Mouse (Mus musculus) layer of hippocampus, adult 9-11 months (tissue): ENCODE measurements around the gene Clpx.
"Not testable (repeated sequence)": the region's sequence is repeated elsewhere in the genome, so short reads cannot be mapped to it uniquely, and the experiment has no call there.

ENCODE experiments used
- DNase-seq: peaks from one replicate; pipeline ENCODE4 v3.0.0; 2022

Clpx gene

DNA sequence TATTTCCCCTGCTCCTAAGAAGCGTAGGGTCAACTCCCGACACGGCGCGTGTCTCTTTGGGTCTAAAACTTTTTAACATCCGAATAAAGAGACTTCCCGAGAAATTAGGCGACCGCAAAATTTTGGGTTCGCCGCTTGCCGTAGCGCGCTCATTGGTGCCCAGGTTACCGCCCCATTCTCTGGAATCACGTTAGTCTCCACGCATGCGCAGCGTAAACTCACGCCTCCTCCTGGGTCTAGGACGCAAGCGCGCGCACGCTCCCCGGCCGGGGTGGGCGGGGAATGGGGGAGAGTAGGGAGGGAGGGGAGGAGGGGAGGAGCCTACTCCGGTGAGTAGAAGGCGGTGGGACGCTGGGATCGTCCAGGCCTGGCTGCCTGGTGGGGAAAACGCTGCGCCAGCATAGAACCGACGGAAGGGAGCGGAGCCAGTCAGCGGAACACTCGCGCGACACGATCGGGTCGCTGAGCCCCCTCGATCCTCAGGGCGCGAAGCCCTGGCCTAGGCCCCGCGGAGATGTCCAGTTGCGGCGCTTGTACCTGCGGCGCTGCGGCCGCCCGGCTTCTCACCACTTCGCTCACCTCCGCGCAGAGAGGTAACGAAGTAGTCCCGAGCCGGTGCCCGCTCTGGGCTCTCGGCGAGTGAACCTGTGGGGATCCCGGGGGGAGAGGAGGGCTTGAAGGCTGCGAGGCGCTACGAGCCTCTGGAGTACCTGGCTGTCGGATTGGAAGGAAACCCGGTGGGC lies at the start of gene Clpx:
Gene Clpx, plus strand, starts transcription at position 288 of the 743 bp plus-strand sequence.
- DNase-seq, result peak; percentile 97

DNA sequence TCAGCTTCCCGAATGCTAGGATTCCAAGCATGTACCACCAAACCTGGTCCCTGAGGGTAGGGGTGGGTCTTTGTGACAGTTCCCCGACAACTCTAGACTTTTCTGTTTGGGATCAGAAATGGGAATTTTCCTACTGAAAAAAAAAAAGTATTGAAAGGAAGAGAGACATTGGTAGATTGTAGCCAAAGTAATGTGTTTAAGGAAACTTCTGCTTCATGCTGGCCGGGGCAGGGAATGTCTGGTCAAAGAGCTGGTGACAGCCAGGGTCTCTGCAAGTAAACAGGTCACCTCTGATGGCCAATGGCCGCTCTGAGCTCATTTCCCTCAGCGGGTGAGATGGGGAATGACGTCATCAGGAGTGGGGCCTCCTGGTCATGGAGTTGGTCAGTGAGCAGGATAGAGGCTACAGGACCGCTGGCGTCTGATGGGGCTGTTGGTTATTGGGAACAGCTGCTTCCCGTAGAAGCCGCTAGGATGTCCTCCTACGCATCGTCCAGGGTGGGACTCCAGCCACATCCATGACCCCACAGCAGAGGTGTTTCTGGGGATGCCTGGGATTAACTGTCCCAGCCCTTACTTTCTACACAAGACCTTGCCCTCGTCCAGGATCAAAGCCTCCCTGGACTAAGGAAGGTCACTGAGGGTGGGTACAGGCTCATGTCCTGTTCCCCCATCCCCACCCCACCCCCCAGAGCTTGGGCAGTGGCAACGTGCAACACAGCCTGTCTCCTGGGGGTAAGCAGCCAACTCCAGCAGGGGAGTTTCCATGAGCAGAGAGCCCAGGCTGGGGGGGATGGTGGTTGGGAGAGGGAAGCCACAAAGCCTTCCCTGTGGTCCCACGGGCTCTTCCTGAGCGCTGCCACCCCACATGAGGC lies 46.3 kb upstream of the Clpx start:
- no peak for DNase-seq

DNA sequence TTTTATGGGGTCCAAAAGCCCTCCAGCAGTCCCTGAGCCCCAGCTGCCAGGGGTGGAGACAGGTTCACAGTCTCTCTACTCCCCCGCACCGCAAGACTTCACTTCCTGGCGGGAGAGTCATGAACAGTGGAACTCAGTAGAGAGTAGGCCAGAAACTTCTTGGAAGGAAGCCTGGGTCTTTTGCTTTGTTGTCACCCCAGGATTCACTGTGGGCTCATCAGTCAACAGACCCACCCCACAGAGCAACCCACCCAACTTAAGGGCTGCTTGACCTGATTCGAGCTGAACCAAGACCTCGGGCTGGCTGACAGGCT lies 45.7 kb upstream of the Clpx start:
- DNase-seq, result no peak

DNA sequence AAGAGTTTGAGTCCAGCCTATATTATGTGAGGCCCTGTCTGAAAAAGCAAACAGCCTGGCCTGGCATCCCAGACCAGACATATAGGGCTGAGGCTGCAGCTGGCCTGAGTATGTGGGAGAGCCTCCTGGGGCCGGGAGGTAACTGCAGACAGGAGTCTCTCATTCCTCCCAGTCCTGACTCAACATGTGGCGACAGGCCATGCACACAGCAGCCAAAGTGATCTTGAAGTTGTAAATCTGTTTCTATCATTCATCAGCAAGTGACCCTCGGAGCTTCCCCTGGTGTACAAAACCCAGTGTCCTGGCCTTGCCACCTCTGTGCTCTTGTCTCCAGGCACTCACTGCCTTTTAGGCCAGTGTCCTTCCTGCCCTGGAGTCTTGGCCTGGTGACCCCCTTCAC lies 42.0 kb upstream of the Clpx start:
- no peak for DNase-seq

DNA sequence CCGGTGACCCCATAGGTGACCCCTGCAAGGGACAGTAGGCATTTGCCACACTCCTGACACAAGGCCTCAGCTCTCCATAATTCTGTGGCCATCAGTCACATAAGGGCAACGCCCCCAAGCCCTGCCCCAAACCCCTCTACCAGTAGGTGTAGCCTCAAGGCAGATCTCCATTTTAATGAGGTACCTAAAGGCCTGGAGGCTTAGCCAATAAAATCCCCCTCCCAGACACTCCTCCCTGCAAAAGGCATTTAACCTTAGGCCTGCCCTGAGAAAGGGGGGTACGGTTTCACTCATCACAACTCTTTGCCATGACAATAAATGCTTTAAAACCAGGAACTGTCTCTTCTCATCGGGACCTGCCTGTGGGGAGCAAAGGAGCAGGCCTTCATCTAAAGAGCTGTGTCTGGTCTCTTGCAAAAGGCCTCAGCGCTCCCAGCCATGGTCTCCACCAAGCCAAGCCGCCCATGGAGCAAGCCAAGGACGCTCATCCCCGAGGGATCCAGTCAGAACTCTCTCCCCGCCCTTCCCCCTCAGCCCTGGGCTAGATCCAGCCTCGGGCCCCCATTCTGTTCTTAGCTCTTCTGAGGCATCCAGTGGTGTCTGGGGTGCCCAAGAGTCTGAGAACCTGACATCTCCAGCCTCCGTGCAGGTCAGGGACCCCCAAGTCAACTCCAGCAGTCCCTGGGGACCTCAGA lies 38.0 kb upstream of the Clpx start:
- DNase-seq, result no peak

DNA sequence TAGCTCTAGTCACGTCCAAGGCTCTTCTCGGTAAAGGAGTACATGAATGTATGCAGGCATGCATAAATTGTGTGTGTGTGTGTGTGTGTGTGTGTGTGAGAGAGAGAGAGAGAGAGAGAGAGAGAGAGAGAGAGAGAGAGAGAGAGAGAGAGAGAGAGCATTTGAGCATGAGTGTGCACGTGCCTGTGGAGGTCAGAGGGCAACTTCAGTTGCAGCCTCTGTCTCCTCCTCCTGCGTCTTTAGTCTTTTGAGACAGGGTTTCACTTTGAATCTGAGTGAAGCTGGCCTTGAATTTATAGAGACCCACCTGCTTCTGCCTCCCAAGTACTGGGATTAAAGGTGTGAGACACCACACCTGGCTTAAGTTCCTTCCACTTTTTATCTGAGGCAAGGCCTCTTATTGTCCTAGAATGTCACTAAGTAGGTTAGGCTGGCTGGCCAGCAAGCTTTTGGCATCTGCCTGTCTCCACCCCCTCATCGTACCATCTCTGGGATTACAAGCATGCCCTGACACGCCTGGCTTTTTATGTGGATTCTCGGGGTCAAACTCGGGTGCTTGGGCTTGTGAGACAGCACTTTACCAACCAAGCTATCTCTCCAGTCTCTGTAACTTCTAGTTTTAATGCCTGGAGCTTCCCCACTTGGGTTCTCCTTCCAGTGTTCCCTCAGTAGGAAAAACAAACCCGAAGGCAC lies 36.7 kb upstream of the Clpx start:
- no peak for DNase-seq

DNA sequence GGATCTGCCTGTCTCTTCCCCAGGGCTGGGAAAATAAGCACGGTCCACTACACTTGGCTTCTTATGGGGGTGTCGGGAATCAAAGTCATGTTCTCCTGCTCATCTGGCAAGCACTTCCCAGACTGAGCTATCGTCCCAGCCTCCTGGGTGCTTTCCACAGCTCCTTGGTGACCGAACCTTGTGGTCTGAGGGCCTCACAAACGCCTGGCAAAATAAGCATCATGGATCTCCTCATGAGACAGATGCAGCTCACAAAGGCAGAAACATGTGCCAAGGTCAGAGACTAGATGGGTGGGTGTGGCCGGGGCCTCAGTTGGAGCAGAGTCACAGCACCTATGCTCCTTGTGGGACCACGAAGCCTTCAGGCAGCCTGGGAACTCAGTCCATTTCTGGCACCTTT lies 34.7 kb upstream of the Clpx start:
- DNase-seq, result no peak

DNA sequence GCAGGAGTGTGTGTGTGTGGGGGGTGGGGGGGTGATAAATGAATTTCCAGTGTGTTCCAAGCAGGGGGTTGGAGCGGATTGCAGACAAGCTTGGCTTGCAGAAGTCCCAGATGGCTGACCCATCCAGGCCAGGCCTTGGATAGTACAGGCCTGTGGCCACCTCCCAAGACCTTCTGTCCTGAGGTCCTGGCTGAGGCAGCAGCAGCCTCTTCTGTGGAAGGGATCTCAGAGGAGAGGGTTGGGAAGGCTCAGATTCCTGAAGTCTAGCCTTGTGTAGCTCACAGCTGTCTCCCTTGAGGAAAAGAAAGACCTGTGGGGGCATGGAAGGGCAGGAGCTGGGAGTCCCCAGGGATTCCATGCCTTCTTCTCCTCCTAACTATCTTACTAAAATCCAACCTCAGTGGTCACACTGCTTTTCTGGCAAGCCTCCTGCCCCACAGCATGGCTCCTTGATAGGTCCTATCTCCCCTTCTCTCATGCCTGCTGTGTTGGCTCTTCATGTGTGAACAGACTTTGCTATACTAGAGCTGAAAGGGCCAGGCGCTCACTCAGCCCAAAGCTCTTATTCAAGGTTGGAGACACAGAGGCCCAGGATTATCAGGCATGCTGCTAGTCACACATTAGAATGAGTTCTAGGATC lies 32.3 kb upstream of the Clpx start:
- DNase-seq, result no peak

DNA sequence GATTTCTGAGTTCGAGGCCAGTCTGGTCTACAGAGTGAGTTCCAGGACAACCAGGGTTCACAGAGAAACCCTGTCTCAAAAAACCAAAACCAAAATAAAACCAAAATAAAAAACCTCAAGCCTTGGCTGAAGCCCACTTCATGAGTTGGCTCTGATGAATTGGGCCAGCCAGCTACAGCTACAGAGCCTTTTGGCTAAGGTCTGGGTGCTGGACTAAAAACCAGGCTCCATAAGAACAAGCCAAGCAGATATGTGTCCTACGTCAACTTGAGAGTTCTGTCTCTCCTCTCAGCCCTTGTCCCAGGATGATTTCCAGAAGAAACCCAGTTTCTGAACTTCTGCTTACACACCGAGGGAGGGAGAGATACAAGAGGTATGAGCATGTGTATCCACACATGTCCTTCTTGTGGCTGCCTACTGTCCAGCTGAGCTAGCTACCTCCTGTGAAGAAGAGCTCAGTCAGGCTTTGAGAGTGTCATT lies 31.4 kb upstream of the Clpx start:
- no peak for DNase-seq

DNA sequence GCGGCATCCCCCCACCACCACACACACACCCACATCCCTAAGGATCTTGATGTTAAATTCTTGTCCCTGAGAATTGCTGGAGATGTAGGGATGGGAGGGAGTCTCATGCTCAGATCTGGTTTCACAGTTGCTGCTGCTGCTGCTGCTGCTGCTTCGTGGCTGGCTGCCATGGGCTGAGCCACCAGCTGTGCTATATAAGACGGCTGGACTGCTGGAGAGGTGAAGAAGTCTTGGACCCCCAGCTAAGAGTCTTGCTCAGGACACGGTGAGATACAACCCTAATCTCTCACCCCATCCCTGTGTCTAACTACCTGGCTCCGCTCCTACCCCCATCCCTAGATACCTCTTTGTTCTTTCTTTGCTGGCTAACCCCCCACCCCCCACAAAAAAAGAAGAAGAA lies 29.1 kb upstream of the Clpx start, which contains the start of gene Cilp:
Gene Cilp, plus strand, starts transcription at position 222 of the 400 bp plus-strand sequence.
- DNase-seq, result no peak

DNA sequence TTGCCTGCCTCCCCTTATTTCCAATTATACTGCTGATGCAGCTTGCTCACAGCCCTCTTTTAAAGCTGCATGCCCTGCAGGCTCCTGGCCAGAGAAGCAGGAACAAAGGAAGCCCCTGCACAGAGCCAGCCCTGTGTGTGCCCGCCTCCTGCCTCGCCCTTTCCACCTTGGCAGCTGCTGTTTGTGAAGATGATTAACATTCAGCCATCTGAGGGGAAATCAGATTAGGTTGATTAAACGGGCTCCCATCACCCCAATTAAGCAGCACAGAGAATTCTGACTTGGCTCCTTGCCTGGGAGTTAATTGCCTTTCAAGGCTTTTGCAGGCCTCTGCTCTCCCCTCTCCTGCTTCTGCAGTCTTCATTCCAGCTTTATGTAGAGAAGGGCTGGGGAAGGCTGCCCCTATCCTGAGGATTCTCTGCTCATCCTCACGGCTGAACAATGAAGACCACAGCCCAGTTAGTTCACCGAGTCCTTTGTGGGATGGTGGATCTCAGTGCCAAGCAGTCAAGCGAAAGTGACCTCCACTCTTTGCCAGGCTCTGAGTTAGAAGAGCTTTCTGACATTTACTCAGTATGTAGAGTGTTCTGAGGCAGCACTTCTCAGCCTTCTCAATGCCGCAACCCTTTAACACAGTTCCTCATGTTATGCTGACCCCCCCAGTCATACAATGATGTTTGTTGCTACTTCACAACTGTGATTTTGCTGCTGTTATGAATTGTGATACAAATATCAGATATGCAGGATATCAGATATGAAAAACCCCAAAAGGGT lies 26.1 kb upstream of the Clpx start:
- peak; percentile 39 for DNase-seq

DNA sequence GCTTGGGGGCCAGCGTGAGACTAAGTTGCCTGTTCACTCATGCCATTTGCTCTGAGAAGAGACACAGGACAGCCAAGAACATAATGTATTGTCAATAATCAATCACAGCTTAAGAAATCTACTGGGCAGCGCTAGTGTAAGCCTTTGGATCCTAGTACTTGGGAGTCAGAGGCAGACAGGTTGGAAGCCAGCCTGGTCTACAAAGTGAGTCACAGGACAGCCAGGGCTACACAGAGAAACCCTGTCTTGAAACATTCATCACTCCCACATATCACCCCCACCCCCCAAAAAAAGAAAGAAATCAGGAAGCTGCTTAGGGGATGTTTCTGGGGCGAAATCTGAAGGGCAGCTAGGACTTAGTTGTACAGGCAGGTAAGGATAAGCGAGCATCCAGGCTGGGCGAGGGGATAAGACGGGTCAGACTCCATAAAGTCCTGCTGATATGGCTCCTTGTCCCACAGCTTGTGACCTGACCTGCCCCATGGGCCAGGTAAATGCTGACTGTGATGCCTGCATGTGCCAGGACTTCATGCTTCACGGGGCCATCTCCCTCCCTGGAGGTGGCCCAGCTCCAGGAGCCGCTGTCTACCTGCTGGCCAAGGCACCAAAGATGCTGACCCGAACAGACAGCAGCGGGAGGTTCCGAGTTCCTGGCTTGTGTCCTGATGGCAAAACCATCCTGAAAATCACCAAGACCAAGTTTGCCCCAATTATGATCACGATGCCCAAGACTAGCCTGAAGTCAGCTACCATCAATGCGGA lies 20.8 kb upstream of the Clpx start:
- no peak for DNase-seq

DNA sequence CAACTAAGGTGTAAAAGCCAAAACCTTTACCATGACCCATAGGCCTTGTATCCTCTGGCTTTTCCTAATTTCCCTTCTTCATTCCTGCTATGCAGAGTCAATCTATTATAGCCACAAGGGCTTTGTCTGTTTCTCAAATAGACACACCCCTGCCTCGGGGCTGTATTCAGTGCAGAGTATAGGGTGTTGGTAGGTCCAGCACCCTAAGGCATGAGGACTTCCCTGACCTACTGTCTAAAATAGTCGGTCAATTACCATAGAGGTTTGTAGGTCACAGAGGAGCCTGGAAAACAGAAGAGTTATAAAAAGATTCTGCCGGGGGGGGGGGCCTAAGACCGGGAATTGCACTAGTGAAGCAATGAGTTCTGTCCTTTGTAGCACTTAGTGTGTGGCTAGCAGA lies 20.2 kb upstream of the Clpx start:
- no peak for DNase-seq

DNA sequence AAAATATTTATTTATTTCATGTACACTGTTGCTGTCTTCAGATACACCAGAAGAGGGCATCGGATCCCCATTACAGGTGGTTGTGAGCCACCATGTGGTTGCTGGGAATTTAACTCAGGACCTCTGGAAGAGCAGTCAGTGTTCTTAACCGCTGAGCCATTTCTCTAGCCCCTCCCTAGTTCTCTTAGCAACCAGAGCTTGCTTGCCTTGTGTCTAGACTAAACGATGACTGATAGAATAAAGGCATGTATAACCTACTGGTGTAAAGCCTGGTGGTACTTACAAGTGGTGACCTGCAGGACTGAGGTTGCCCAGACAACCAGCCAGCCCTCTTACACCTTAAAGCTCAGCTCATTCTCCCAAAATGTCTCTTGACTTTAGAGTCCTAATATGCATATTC lies 19.2 kb upstream of the Clpx start:
- not testable (repeated sequence) for DNase-seq

DNA sequence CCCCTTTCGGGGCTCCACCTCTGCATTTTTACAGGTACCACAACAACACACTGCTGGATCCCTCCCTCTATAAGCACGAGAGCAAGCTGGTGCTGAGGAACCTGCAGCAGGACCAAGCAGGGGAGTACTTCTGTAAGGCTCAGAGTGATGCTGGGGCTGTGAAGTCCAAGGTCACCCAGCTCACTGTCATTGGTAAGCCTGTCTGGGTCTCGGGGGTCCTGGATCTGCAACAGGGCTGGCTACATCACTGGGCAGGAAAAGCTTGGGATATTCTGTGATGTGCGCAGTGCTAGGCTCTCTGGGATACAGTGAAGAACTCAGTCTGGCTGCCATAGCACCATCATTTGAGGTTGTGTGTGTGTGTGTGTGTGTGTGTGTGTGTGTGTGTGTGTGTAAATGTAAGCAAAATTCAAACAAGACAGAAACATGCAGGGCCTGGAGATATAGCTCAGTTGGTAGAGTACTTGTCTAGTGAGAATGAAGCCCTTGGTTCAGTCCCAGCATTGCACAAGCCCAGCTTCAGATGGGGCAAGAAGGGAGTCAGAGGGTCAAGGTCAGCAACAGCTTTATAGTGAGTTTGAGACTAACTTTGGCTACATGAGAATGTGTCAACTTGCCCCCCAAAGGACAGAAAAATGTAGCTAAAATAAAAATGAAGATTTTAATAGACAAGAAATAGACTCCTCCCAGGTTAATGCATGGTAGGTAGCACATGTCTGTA lies 18.1 kb upstream of the Clpx start:
- DNase-seq, result no peak

DNA sequence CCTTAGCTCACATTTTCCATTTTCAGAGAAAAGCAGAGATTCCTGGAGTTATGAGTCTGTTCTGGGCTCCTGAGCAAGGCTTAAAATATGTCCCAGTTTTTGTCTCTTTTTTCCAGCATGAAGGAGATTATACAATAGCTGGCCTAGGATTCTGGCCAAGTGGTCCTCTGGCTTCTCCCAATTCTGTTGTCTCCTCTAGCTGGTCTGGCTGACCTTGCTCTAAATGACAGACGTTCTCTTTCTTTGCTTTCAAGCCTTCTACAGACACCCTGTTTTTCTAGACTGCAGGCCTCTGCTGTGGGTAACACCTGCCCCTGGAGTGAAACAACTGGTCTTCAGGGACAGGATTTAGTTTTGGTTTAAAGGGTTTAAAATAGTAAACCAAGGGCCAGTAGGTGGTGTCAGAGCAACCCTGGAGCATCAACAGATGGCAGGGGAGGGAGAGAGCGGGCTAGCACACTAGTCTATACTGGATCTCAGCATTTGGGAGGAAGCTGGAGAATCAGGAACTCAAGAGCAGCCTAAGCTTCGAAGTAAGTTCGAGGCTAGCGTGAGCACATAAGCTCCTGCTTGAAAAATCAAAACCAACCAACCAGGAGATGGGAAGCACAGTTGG lies 12.4 kb upstream of the Clpx start:
- no peak for DNase-seq

DNA sequence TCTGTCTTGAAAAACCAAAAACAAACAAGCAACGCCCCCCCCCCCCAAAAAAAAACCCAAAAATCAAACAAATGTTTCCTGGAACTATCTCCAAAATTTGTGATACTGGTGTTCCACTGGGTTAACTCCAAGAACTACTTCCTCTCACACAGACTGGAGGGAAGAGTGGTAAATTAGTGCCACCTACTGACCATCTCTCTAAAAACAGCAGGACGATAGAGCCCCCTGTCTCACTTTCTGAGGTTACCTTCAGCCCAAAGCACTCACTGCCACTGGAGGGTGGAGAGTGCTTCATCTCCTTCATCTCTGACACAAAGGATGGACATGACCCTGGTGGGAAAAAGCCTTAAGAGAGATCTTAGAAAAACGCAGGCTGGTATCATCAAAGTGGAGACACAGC lies 10.8 kb upstream of the Clpx start:
- no peak for DNase-seq

DNA sequence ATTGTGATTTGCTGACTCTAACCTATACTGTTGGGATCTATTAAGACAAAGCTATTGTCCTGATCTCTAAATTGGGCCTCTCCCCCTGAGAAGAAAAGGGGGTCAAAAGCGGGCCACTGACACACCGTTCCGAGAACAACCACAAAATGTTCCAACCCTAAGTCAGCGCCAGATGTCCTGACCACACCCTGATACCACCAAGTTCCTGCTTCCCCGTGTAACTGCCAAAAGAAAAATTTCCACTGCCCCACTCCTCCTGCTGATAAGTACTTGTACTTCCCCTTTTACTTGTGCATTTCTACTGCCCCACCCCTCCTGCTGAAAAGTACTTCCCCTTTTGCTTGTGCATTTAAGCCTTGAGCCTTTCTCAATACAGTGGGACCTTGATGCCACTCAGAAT lies 5.8 kb upstream of the Clpx start:
- DNase-seq, result not testable (repeated sequence)

DNA sequence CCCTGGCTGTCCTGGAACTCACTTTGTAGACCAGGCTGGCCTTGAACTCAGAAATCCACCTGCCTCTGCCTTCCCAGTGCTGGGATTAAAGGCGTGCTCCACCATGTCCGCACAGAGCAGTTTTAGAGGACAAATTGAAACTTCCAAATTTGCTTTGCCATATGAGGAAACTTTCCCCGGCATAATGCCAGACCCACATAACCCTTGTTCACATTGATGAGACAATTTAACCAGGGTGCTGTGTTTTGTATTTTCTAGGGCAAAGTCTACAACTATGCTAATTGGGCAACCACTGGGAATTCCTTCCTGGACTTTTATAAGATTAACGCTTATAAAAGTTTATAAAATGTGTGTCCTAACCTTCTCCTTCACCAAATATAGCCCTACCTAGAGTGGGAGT lies 4.1 kb upstream of the Clpx start:
- DNase-seq, result no peak

DNA sequence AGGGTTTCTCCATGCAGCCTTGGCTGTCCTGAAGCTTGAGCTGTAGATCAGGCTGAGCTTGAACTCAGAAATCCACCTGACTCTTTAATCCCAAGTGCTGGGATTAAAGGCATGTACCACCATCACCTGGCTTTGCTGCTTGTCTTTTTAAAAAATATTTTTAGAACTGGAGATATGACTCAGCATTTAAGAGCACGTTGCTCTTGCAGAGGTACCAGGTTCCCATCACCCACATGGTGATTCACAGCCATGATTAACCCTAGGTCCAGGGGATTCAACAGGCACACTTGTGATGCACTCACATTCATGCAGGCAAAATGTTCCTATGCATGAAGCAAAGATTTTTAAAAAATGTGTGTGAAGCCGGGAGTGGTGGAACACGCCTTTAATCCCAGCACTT lies 1.6 kb upstream of the Clpx start:
- DNase-seq, result no peak
